Mouse (Mus musculus): Measurements from ENCODE around the gene Fads6. TPM values are rescaled to one million over a fixed set of nuclear protein-coding genes. Genes with fewer than 3 reads are reported as not detected.

The Fads6 gene
- 1.7 and 1.9 TPM in 2 replicates for polyA plus RNA-seq (2021; fragmentation: Nextera tagmentation)
- long read RNA-seq, experiment 1, full-length matches to known transcripts, result 2 of 3 reads
- long read RNA-seq, experiment 1, partial matches to known transcripts, result 1 of 3 reads
- long read RNA-seq, experiment 1, other reads (novel, unspliced or antisense), result 0 of 3 reads
- long read RNA-seq, experiment 2, full-length matches to known transcripts, result 1 of 5 reads
- long read RNA-seq, experiment 2, partial matches to known transcripts, result 0 of 5 reads
- long read RNA-seq, experiment 2, other reads (novel, unspliced or antisense), result 4 of 5 reads

GRCm38 (mm10) chr11:115297214-115297826, at the start of gene Fads6:
Fads6 (minus strand) TSS chr11:115297663.

GRCm38 (mm10) chr11:115334531-115334930, 37.1 kb upstream of the Fads6 start, which contains the start of gene Otop3:
Otop3 (plus strand) TSS chr11:115334731.

GRCm38 (mm10) chr11:115321906-115322693, 24.6 kb upstream of the Fads6 start, which contains the start of gene Ush1g:
Ush1g (minus strand) TSS chr11:115322041.

GRCm38 (mm10) chr11:115306863-115307262, 9.4 kb upstream of the Fads6 start, which contains the start of gene Otop2:
Otop2 (plus strand) TSS chr11:115307163.

GRCm38 (mm10) chr11:115276780-115277603, 20.5 kb downstream of the Fads6 start, which contains the start of gene Fdxr:
Fdxr (minus strand) TSS chr11:115277050.

GRCm38 (mm10) chr11:115267061-115267883, 30.2 kb downstream of the Fads6 start, which contains the start of gene Grin2c:
Grin2c (minus strand) TSS chr11:115267243.

Small RNA genes lying within 50 kb of the gene (microRNA-seq; reads per million reads assigned to microRNA genes)
- gene Gm25837, result not detected

Other genes with a start within 250 kb of the Fads6 start
- gene Cd300ld3, start 249.3 kb downstream of the Fads6 start, polyA plus RNA-seq (2021; fragmentation: Nextera tagmentation), result 0.87 and 1.1 TPM in 2 replicates
- 0.06 TPM in 1 of 2 replicates, not detected in the other for gene Cd300e, start 235.5 kb downstream of the Fads6 start, polyA plus RNA-seq (2021; fragmentation: Nextera tagmentation)
- gene Rab37, start 206.2 kb downstream of the Fads6 start, polyA plus RNA-seq (2021; fragmentation: Nextera tagmentation), result 1.3 and 1.6 TPM in 2 replicates
- 0.11 TPM in 1 of 2 replicates, not detected in the other for gene Cd300lf, start 163.7 kb downstream of the Fads6 start, polyA plus RNA-seq (2021; fragmentation: Nextera tagmentation)
- 23.9 and 27.7 TPM in 2 replicates for gene Slc9a3r1, start 134.3 kb downstream of the Fads6 start, polyA plus RNA-seq (2021; fragmentation: Nextera tagmentation)
- gene Tmem104, start 110.2 kb downstream of the Fads6 start, polyA plus RNA-seq (2021; fragmentation: Nextera tagmentation), result 23.0 and 28.3 TPM in 2 replicates
- 40.7 and 42.7 TPM in 2 replicates for gene Nat9, start 109.8 kb downstream of the Fads6 start, polyA plus RNA-seq (2021; fragmentation: Nextera tagmentation)
- 3.3 and 5.2 TPM in 2 replicates for gene Grin2c, start 30.4 kb downstream of the Fads6 start, polyA plus RNA-seq (2021; fragmentation: Nextera tagmentation)
- 8.5 and 10.7 TPM in 2 replicates for gene Fdxr, start 20.6 kb downstream of the Fads6 start, polyA plus RNA-seq (2021; fragmentation: Nextera tagmentation)
- 0.29 and 0.97 TPM in 2 replicates for gene Otop2, start 9.5 kb upstream of the Fads6 start, polyA plus RNA-seq (2021; fragmentation: Nextera tagmentation)
- gene Ush1g, start 24.4 kb upstream of the Fads6 start, polyA plus RNA-seq (2021; fragmentation: Nextera tagmentation), result 0.41 and 0.46 TPM in 2 replicates
- gene Otop3, start 37.1 kb upstream of the Fads6 start, polyA plus RNA-seq (2021; fragmentation: Nextera tagmentation), result 0.08 and 0.11 TPM in 2 replicates
- 61.2 and 65.4 TPM in 2 replicates for gene Hid1, start 70.1 kb upstream of the Fads6 start, polyA plus RNA-seq (2021; fragmentation: Nextera tagmentation)
- gene Cdr2l, start 84.3 kb upstream of the Fads6 start, polyA plus RNA-seq (2021; fragmentation: Nextera tagmentation), result 5.2 and 6.9 TPM in 2 replicates
- 225 and 242 TPM in 2 replicates for gene Mrpl58, start 106.1 kb upstream of the Fads6 start, polyA plus RNA-seq (2021; fragmentation: Nextera tagmentation)
- gene Atp5h, start 122.3 kb upstream of the Fads6 start, polyA plus RNA-seq (2021; fragmentation: Nextera tagmentation), result 1,701 and 1,807 TPM in 2 replicates
- gene Kctd2, start 122.5 kb upstream of the Fads6 start, polyA plus RNA-seq (2021; fragmentation: Nextera tagmentation), result 8.3 and 8.7 TPM in 2 replicates
- gene Trim80, start 142.9 kb upstream of the Fads6 start, polyA plus RNA-seq (2021; fragmentation: Nextera tagmentation), result not detected in 2 replicates
- gene Slc16a5, start 164.8 kb upstream of the Fads6 start, polyA plus RNA-seq (2021; fragmentation: Nextera tagmentation), result 0.09 and 0.11 TPM in 2 replicates
- gene Armc7, start 178.0 kb upstream of the Fads6 start, polyA plus RNA-seq (2021; fragmentation: Nextera tagmentation), result 8.2 and 8.9 TPM in 2 replicates
- gene Nt5c, start 194.2 kb upstream of the Fads6 start, polyA plus RNA-seq (2021; fragmentation: Nextera tagmentation), result 133 and 141 TPM in 2 replicates
- gene Jpt1, start 216.7 kb upstream of the Fads6 start, polyA plus RNA-seq (2021; fragmentation: Nextera tagmentation), result 276 and 280 TPM in 2 replicates
- 655 and 748 TPM in 2 replicates for gene Sumo2, start 238.6 kb upstream of the Fads6 start, polyA plus RNA-seq (2021; fragmentation: Nextera tagmentation)

All from layer of hippocampus, adult 6 months (tissue).